Mouse (Mus musculus): ENCODE data around the gene 1700008O03Rik.

- TF ChIP-seq GATA1 (IDR thresholded peaks at IDR 0.05; ENCODE audit: low read length) (no peak), TAL1 (IDR thresholded peaks at IDR 0.05; ENCODE audit: low read length) (no peak)
Observed at GRCm38 (mm10) chr7:44433371-44433770, 47.8 kb upstream of the 1700008O03Rik start.

Data from erythroblast, embryonic 14.5 days (primary cell).